Mouse (Mus musculus): ENCODE data around the gene Mgat4b.

GRCm38 (mm10) chr11:50254010-50254580, 43.4 kb downstream of the Mgat4b start:
- TF ChIP-seq GATA1 (IDR thresholded peaks at IDR 0.05; ENCODE audit: low read length) (no peak), TAL1 (IDR thresholded peaks at IDR 0.05; ENCODE audit: low read length) (no peak)
